Mouse (Mus musculus) layer of hippocampus, adult 18-20 months (tissue): ENCODE results near the gene Tuba1b. TPM values are rescaled to one million over a fixed set of nuclear protein-coding genes. Genes with fewer than 3 reads are reported as not detected.

ENCODE experiments used
- DNase-seq, 2 experiments: peaks; one replicate each; pipeline ENCODE4 v3.0.0; 2022; ENCODE audit warnings: low spot score in 2 of 2
- total RNA-seq, 2 experiments: library from RNA; stranded (reverse); gene quantifications; 2 replicates each; pipeline ENCODE4 v1.2.3; 2021

The Tuba1b gene
- total RNA-seq, 2 experiments from 2014 or later, result 448 to 490 TPM

- DNase-seq, result no peak
These were observed 41.3 kb downstream of the Tuba1b start for GRCm38 (mm10) chr15:98893036-98893435.

GRCm38 (mm10) chr15:98891907-98892606 is 42.3 kb downstream of the Tuba1b start:
- DNase-seq, result peak; percentile 48 to 82

DNA sequence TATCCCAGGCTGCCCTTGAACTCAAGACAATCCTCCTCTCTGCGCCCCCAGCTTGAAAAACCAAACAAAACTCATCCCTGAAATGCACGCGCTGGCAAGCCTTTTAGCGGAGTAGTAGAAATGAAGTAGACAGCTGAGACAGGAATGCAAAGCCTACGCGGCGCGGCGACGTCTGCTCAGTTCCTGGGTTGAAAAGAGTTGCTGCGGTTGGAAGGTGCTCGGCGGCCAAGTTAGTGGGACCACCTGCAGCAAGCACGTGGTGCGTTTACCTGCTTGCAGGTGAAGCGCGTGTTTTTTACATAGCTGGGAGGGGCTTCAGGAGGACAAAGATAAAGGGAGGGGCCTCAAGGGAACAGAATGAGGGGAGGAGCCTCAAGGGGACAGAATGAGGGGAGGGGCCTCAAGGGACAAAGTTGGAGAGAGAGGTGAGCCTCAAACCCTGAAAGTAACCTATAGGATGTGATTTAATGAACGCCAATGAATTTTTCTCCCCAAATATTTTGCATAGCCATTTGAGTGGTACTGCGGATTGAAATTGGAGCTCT is 43.1 kb downstream of the Tuba1b start:
- no peak for DNase-seq

DNA sequence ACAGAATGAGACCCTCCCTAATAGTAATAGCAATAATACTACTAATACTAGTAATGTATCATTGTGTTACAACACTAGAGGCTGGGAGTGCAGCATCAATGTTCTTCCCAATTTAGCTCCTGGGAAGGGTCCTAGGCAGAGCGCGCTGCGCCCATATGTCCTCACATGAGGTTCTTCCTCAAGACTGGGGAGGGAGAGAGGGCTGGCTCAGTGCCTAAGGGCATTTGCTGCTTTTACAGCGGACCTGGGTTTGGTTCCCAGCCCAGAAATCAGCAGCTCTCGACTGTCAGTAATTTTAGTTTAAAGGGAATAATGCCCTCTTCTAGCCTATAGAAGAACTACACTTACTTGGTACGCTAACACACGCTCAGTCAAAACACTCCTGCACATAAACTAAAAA is 46.8 kb downstream of the Tuba1b start:
- DNase-seq, result no peak

GRCm38 (mm10) chr15:98886667-98887387 is 47.5 kb downstream of the Tuba1b start:
- DNase-seq, result no peak

DNA sequence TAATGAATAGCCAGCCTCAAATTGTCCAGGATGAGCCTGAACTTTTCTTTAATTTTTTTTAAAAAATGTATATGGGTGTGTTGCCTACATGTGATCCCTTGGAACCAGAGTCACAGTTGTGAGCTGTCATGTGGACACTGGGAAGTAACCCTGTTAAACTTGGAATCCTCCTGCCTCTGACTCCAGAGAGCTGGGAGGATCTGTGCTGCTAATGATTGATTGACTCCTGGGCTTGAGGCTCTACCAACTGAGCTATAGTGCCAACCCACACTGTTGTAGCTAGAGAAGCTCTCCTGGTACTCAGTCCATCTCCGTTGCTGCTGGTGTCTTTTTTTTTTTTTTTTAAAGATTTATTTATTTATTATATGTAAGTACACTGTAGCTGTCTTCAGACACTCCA is 50.3 kb downstream of the Tuba1b start:
- no peak for DNase-seq

GRCm38 (mm10) chr15:98883661-98884060 is 50.7 kb downstream of the Tuba1b start:
- no peak for DNase-seq

GRCm38 (mm10) chr15:98881656-98882008 is 52.7 kb downstream of the Tuba1b start:
- DNase-seq, result no peak

Other genes with a start within 250 kb of the Tuba1b start
- 1 to 10 TPM; 7.4 to 9.7 TPM for gene Ccdc65, start 226.4 kb downstream of the Tuba1b start, total RNA-seq
- 1 to 10 TPM in 1 of 2 experiments, under 1 TPM in 1; 0.97 to 1.4 TPM for gene Fkbp11, start 206.4 kb downstream of the Tuba1b start, total RNA-seq
- gene Arf3, start 171.4 kb downstream of the Tuba1b start, total RNA-seq, result 100 to 1,000 TPM; 830 to 882 TPM
- under 1 TPM; 0.23 to 0.64 TPM for gene Wnt10b, start 156.4 kb downstream of the Tuba1b start, total RNA-seq
- gene Wnt1, start 144.7 kb downstream of the Tuba1b start, total RNA-seq, result not detected
- 1,000 to 10,000 TPM; 1,780 to 1,859 TPM for gene Ddn, start 125.1 kb downstream of the Tuba1b start, total RNA-seq
- 10 to 100 TPM; 50.6 to 51.1 TPM for gene Prkag1, start 103.0 kb downstream of the Tuba1b start, total RNA-seq
- gene Kmt2d, start 63.4 kb downstream of the Tuba1b start, total RNA-seq, result 100 to 1,000 TPM in 1 of 2 experiments, 10 to 100 TPM in 1; 89.1 to 103 TPM
- 1 to 10 TPM; 5.7 to 6.3 TPM for gene Rhebl1, start 40.0 kb downstream of the Tuba1b start, total RNA-seq
- under 1 TPM; 0.08 to 0.15 TPM for gene Dhh, start 36.0 kb downstream of the Tuba1b start, total RNA-seq
- 10 to 100 TPM; 13.7 to 14.0 TPM for gene Lmbr1l, start 16.3 kb downstream of the Tuba1b start, total RNA-seq
- gene Gm49450, start 19.0 kb upstream of the Tuba1b start, total RNA-seq, result not detected
- gene Tuba1a, start 19.1 kb upstream of the Tuba1b start, total RNA-seq, result 100 to 1,000 TPM; 699 to 750 TPM
- 10 to 100 TPM; 48.9 to 55.6 TPM for gene Tuba1c, start 95.3 kb upstream of the Tuba1b start, total RNA-seq
- 1 to 10 TPM in 1 of 2 experiments, under 1 TPM in 1; 0.61 to 1.1 TPM for gene Prph, start 120.6 kb upstream of the Tuba1b start, total RNA-seq
- under 1 TPM in 1 of 2 experiments, not detected in 1; 0.72 TPM for gene Troap, start 140.0 kb upstream of the Tuba1b start, total RNA-seq
- gene C1ql4, start 153.3 kb upstream of the Tuba1b start, total RNA-seq, result not detected
- gene Dnajc22, start 158.6 kb upstream of the Tuba1b start, total RNA-seq, result under 1 TPM; 0.20 to 0.27 TPM
- gene Spats2, start 191.4 kb upstream of the Tuba1b start, total RNA-seq, result 10 to 100 TPM; 30.1 to 31.4 TPM